Mouse (Mus musculus): ENCODE data around the gene Lmo4. TPM values are rescaled to one million over a fixed set of nuclear protein-coding genes. Genes with fewer than 3 reads are reported as not detected.

Gene Lmo4
- polyA plus RNA-seq, 1 experiment from 2014 or later = 26.8 TPM

GRCm38 (mm10) chr3:144201794-144202573 is 3.0 kb downstream of the Lmo4 start:
- Histone ChIP-seq H3K27ac (replicated peaks) (peak overlapping the region; percentile 97), H3K36me3 (peaks cover 8% of the 10 kb centered on the region), H3K9me3 (replicated peaks) (no peaks in the 10 kb centered on the region), H3K4me3 (peak overlapping the region; percentile 89), H3K4me1 (peaks cover 60% of the 10 kb centered on the region), H3K27me3 (ENCODE audit: low read depth, poor library complexity, severe bottlenecking) (peaks cover 25% of the 10 kb centered on the region)
- DNase-seq (ENCODE audit: low spot score) = peak; percentile 90
- WGBS = under 1% methylated on average over 61 of the region's 64 CpGs

DNA sequence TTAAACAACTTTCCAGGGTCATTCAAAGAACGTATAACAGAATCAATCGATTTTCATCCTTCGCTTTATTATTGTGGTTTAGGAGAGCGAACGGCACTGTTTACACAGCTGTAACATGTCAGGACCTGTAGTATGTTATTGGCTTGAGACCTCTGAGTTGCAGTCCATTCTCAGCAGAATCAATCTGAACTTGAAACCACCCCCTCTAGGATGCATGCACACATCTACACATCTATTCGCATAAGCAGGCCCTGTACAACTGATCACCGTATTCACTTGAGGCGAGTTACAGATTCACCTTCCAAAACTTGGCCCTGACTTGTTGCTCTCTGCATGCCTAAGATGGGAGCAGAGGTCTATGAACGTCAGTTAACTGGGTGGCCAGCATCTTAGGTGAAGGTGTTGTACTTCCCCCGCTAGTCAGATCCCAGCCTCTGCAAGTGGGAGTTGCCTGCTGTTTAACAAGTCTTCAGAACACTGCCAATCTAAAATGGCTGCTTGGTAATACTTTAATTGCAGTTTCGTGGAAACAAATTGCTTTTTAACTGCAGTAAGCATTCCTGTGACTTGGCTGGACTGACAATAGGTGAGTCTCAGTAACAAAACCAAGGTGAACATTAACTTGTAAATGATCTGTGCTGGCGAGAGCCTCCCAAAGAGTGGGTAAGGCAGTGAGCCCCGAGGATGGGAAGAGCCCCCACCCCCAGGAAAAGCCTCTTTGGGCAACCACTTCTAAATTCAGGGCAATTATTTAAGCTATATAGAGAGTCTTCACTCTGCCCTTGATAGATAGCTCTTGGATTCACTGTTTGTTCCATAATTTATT is 19.5 kb downstream of the Lmo4 start:
- H3K4me3 ChIP-seq = no peak overlapping the region
- no peaks in the 10 kb centered on the region for H3K4me1 ChIP-seq
- WGBS = 84% methylated on average over 13 of the region's 13 CpGs
- H3K9me3 ChIP-seq (replicated peaks) = no peaks in the 10 kb centered on the region
- H3K36me3 ChIP-seq = peaks cover 35% of the 10 kb centered on the region
- no peak overlapping the region for H3K27ac ChIP-seq (replicated peaks)
- no peaks in the 10 kb centered on the region for H3K27me3 ChIP-seq (ENCODE audit: low read depth, poor library complexity, severe bottlenecking)
- DNase-seq (ENCODE audit: low spot score) = no peak

GRCm38 (mm10) chr3:144184918-144185317 is 20.1 kb downstream of the Lmo4 start:
- WGBS = 90% methylated on average over 4 of the region's 4 CpGs
- Histone ChIP-seq H3K9me3 (replicated peaks) (no peaks in the 10 kb centered on the region), H3K36me3 (peaks cover 29% of the 10 kb centered on the region), H3K27me3 (ENCODE audit: low read depth, poor library complexity, severe bottlenecking) (no peaks in the 10 kb centered on the region), H3K27ac (replicated peaks) (no peak overlapping the region), H3K4me1 (no peaks in the 10 kb centered on the region), H3K4me3 (no peak overlapping the region)
- DNase-seq (ENCODE audit: low spot score) = no peak

DNA sequence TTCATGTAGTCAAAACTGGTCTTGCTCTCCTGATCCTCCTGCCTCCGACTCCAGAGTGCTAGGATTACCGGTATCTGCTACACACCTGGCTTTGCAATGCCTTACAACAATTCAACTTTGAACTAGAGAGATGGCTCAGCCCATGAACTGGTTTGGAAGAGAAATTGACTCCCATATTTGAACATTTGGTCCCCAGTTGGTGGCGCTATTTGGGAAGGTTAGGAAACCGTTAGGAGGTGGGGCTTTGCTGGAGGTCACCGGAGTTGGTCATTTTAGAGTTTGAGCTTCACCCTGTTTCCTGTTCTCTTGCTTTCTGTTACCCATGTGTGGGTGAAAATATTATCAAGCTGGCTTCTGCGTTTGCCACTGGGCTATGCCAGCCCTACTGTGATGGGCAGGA is 22.8 kb downstream of the Lmo4 start:
- WGBS = 73% methylated on average over 6 of the region's 6 CpGs
- no peak for DNase-seq (ENCODE audit: low spot score)
- H3K9me3 ChIP-seq (replicated peaks) = no peaks in the 10 kb centered on the region
- H3K27ac ChIP-seq (replicated peaks) = no peak overlapping the region
- no peak overlapping the region for H3K4me3 ChIP-seq
- H3K4me1 ChIP-seq = no peaks in the 10 kb centered on the region
- H3K27me3 ChIP-seq (ENCODE audit: low read depth, poor library complexity, severe bottlenecking) = no peaks in the 10 kb centered on the region
- H3K36me3 ChIP-seq = peaks cover 2% of the 10 kb centered on the region

DNA sequence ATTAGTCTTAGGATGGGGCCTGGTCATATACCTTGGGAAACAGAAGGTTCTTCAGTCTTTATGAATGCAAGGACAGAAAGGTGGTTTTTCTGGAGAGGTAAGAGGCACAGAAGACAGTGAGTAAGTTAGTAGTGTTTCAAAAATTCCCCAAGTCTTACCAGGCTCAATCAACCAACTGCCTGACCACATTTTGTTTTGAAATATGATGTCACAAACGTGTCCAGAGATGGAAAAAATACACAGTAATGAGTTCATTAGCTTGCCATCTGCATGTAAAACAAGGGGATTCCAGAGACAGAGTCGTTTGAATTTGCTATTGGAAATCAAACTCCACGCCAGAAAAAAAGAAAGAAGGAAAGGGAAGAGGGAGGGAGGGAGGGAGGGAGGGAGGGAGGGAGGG is 26.1 kb downstream of the Lmo4 start:
- Histone ChIP-seq H3K27ac (replicated peaks) (no peak overlapping the region), H3K36me3 (no peaks in the 10 kb centered on the region), H3K27me3 (ENCODE audit: low read depth, poor library complexity, severe bottlenecking) (no peaks in the 10 kb centered on the region), H3K4me3 (no peak overlapping the region), H3K9me3 (replicated peaks) (no peaks in the 10 kb centered on the region), H3K4me1 (no peaks in the 10 kb centered on the region)
- no peak for DNase-seq (ENCODE audit: low spot score)
- 69% methylated on average over 2 of the region's 3 CpGs for WGBS

DNA sequence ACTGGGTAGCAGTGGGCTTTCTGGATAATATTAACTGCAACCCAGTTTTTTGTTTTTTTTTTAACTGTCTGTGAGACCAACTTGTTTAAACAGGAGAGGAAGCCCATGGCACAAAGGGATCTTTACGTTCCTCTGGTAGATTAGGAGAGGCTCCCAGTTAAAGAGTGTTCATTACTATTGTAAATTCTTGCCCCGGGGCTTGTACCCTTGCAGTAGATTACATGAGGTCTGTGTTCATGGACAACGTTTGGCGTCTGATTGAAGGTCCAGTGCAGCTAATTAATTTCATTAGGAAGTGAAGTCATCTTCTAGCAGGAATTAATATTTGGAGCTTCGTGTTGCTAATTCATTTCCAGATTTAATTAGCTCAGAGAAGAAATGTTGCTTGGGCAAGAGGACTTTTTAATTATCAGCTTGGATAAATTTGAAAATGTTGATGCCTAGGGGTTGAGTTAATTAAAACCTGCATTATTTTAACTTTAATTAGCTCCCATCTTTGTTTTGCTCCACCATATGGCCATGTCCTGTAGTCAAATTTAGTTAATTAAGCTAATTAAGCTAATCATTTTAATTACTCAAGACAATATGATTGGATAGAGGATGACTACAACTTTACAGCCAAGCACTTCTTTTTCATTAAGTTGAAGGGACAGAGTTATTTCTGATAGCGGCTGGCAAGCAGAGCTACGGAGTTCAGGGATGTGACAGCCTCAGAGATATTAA is 31.0 kb downstream of the Lmo4 start:
- Histone ChIP-seq H3K27me3 (ENCODE audit: low read depth, poor library complexity, severe bottlenecking) (no peaks in the 10 kb centered on the region; the same call in 1 of the 2 replicates), H3K4me3 (no peak overlapping the region), H3K36me3 (no peaks in the 10 kb centered on the region), H3K27ac (replicated peaks) (no peak overlapping the region), H3K4me1 (no peaks in the 10 kb centered on the region), H3K9me3 (replicated peaks) (no peaks in the 10 kb centered on the region)
- no peak for DNase-seq (ENCODE audit: low spot score)
- 86% methylated on average over 7 of the region's 7 CpGs for WGBS

- WGBS = 93% methylated on average over 11 of the region's 11 CpGs
- Histone ChIP-seq H3K4me1 (no peaks in the 10 kb centered on the region), H3K27ac (replicated peaks) (no peak overlapping the region), H3K9me3 (replicated peaks) (no peaks in the 10 kb centered on the region), H3K4me3 (no peak overlapping the region), H3K36me3 (no peaks in the 10 kb centered on the region), H3K27me3 (ENCODE audit: low read depth, poor library complexity, severe bottlenecking) (no peaks in the 10 kb centered on the region; the same call in 1 of the 2 replicates)
- DNase-seq (ENCODE audit: low spot score) = no peak
These were observed 31.9 kb downstream of the Lmo4 start for GRCm38 (mm10) chr3:144173138-144173537.

- Histone ChIP-seq H3K9me3 (replicated peaks) (no peaks in the 10 kb centered on the region), H3K4me1 (no peaks in the 10 kb centered on the region), H3K4me3 (no peak overlapping the region), H3K36me3 (no peaks in the 10 kb centered on the region), H3K27me3 (ENCODE audit: low read depth, poor library complexity, severe bottlenecking) (no peaks in the 10 kb centered on the region; the same call in 1 of the 2 replicates), H3K27ac (replicated peaks) (no peak overlapping the region)
- no peak for DNase-seq (ENCODE audit: low spot score)
- 87% methylated on average over 2 of the region's 2 CpGs for whole genome bisulfite sequencing
These were observed 33.3 kb downstream of the Lmo4 start for GRCm38 (mm10) chr3:144171749-144172148.

- Histone ChIP-seq H3K36me3 (no peaks in the 10 kb centered on the region), H3K4me3 (no peak overlapping the region), H3K27ac (replicated peaks) (no peak overlapping the region), H3K27me3 (ENCODE audit: low read depth, poor library complexity, severe bottlenecking) (no peaks in the 10 kb centered on the region; the same call in 1 of the 2 replicates), H3K9me3 (replicated peaks) (no peaks in the 10 kb centered on the region), H3K4me1 (no peaks in the 10 kb centered on the region)
- WGBS = 92% methylated on average over 2 of the region's 2 CpGs
- DNase-seq (ENCODE audit: low spot score) = no peak
These were observed 34.5 kb downstream of the Lmo4 start for GRCm38 (mm10) chr3:144170539-144170938.

DNA sequence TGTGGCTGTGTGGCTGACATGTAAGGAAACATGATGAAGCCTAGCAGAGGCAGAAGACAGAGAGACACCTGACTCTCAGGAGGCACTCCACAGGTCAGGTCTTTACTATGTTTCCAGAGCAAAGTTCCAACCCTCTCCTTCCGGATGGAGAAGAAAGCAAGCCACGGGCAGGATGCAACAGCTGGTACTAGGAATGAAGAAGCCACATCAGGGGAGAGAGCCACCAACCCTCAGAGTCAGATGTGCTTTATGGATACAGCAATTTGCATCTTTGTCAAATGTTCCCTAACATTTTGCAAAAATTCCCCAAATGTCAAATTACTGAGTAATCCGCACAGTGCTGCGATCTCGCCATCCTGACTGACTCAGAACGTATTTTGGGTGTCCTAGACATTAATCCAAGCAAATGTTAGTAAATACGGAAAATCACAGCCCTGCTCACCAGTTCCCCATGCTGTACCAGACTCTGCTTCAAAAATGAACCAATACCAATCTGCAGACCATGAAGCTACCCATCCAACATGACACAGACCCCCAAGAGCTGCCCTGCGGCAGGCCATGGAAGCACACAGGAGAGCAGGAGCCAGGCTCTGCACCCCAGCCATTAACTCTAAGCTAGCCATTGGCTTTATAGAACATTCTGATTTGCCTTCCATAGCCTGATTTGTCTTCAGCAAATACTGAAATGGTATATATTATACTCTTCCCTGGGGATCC is 38.4 kb downstream of the Lmo4 start:
- no peak overlapping the region for H3K27ac ChIP-seq (replicated peaks)
- H3K4me3 ChIP-seq = no peak overlapping the region
- no peak for DNase-seq (ENCODE audit: low spot score)
- no peaks in the 10 kb centered on the region; the same call in 1 of the 2 replicates for H3K27me3 ChIP-seq (ENCODE audit: low read depth, poor library complexity, severe bottlenecking)
- no peaks in the 10 kb centered on the region for H3K36me3 ChIP-seq
- H3K9me3 ChIP-seq (replicated peaks) = no peaks in the 10 kb centered on the region
- whole genome bisulfite sequencing = 89% methylated on average over 8 of the region's 8 CpGs
- H3K4me1 ChIP-seq = no peaks in the 10 kb centered on the region

- DNase-seq (ENCODE audit: low spot score) = no peak
- no peaks in the 10 kb centered on the region for H3K4me1 ChIP-seq
- WGBS = 87% methylated on average over 12 of the region's 12 CpGs
- no peaks in the 10 kb centered on the region for H3K9me3 ChIP-seq (replicated peaks)
- no peak overlapping the region for H3K27ac ChIP-seq (replicated peaks)
- no peak overlapping the region for H3K4me3 ChIP-seq
- H3K27me3 ChIP-seq (ENCODE audit: low read depth, poor library complexity, severe bottlenecking) = no peaks in the 10 kb centered on the region; the same call in 1 of the 2 replicates
- no peaks in the 10 kb centered on the region for H3K36me3 ChIP-seq
These were observed 39.6 kb downstream of the Lmo4 start for GRCm38 (mm10) chr3:144165439-144165838.
